Mouse (Mus musculus): ENCODE measurements at regions not wholly inside any gene's neighbourhood (a gene's known extent, or its start where the extent isn't known, plus 50 kb on each side); places are given as distances from the start of the nearest gene placed in this dataset.

DNA sequence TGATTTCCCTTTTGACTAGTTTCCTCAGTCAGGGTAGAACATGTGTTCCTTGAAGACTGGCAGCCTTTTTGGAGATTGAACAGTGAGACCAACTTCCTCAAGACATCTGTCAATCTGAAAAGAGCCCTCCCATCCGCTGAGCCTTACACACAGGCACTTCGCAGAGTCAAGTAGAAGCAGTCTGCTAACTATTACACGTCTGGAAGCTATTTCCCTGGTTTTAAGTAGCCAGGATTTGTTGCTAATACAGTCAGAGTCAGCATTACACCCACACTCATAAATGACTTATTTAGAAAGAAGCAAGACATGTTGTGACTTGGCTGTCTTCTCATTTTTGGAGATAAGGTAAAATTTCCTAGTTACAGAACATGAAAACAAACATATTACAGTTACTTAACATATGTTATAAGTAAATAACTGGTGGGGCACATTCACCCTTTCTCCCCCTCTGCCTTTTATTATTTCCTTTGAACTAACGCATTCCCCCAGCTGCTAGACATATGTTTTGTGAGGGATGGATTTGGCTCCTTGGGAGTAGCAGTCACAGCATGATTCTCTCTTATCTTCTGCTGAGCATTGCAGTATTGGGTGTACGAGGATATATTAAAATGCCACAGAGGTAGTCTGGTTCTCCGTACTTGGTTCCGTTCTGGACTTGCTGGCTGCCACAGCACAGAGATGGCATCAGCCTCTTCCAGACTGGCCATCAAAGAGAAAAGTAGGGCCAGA, 92.9 kb upstream of the Adamts16 start:
- no peak for ATAC-seq (replicated peaks in 1 of 2; ENCODE audit: insufficient read depth in 1 of 2, low FRiP score in 2 of 2, low TSS enrichment in 1 of 2, low read depth in 1 of 2, poor library complexity in 2 of 2, severe bottlenecking in 2 of 2)

- ATAC-seq (replicated peaks in 1 of 2; ENCODE audit: insufficient read depth in 1 of 2, low FRiP score in 2 of 2, low TSS enrichment in 1 of 2, low read depth in 1 of 2, poor library complexity in 2 of 2, severe bottlenecking in 2 of 2) = no peak
Measured at GRCm38 (mm10) chr13:70913834-70914233, 72.2 kb upstream of the Adamts16 start.

GRCm38 (mm10) chr13:70910934-70911333, 69.3 kb upstream of the Adamts16 start:
- no peak for ATAC-seq (replicated peaks in 1 of 2; ENCODE audit: insufficient read depth in 1 of 2, low FRiP score in 2 of 2, low TSS enrichment in 1 of 2, low read depth in 1 of 2, poor library complexity in 2 of 2, severe bottlenecking in 2 of 2)

- ATAC-seq (replicated peaks in 1 of 2; ENCODE audit: insufficient read depth in 1 of 2, low FRiP score in 2 of 2, low TSS enrichment in 1 of 2, low read depth in 1 of 2, poor library complexity in 2 of 2, severe bottlenecking in 2 of 2) = no peak
Measured at GRCm38 (mm10) chr13:70904834-70905233, 63.2 kb upstream of the Adamts16 start.

DNA sequence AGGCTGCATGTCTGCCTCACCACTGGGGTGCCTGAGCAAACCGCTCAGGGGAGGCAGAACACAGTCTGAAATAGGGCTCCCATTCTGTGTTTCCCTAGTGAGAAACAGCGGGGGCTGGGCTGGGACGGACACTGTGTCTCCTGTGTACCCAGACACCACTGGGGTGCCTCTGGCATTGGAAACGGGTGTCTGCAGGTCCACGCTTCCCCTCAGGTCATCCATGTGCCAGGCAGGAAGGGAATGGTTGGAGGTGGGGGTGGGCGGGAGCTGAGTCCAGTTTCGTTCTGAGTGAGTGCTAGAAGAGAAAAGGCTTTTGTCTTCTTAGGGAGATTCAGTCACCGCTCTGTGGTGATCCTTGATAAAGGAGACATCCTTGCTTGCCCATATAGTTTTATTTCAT, 62.2 kb upstream of the Adamts16 start:
- no peak for ATAC-seq (replicated peaks in 1 of 2; ENCODE audit: insufficient read depth in 1 of 2, low FRiP score in 2 of 2, low TSS enrichment in 1 of 2, low read depth in 1 of 2, poor library complexity in 2 of 2, severe bottlenecking in 2 of 2)

GRCm38 (mm10) chr13:70903150-70903549, 61.5 kb upstream of the Adamts16 start:
- ATAC-seq (replicated peaks in 1 of 2; ENCODE audit: insufficient read depth in 1 of 2, low FRiP score in 2 of 2, low TSS enrichment in 1 of 2, low read depth in 1 of 2, poor library complexity in 2 of 2, severe bottlenecking in 2 of 2) = no peak

- no peak for ATAC-seq (replicated peaks in 1 of 2; ENCODE audit: insufficient read depth in 1 of 2, low FRiP score in 2 of 2, low TSS enrichment in 1 of 2, low read depth in 1 of 2, poor library complexity in 2 of 2, severe bottlenecking in 2 of 2)
Measured at GRCm38 (mm10) chr13:70902727-70903126, 61.1 kb upstream of the Adamts16 start.

DNA sequence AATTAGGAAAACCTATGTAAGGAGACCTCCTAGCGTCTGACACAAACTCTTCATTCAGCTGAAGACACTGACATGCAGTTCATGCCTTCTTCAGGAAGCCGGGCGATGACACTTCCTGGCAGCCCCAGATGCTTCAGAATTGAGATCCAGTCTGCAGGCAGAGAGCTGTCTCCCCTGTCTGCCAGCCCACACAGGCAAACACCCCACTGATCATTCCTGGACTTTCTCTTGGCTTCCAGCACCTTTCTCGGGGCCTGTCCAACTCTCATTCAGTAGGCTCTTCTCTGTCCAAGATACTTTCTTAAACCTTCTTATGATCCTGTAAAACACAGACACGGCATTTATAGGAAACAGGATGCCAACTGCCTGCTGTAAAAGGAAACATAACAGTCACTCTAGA, 50.0 kb upstream of the Adamts16 start:
- no peak for ATAC-seq (replicated peaks in 1 of 2; ENCODE audit: insufficient read depth in 1 of 2, low FRiP score in 2 of 2, low TSS enrichment in 1 of 2, low read depth in 1 of 2, poor library complexity in 2 of 2, severe bottlenecking in 2 of 2)
